Comparison of ENCODE assay signal across 22 mouse cellular contexts in genomic region chr3:62484340-62484739, GRCm38 (mm10). TPM values are rescaled to one million over a fixed set of nuclear protein-coding genes. Genes with fewer than 3 reads are reported as not detected.
DNase-seq lines count a peak whose midpoint lies in the region; ATAC-seq and TF ChIP-seq lines count a peak whose summit lies in the region.
"Had no signal": no experiment of that assay in that cellular context is flagged by ENCODE, and none has a peak within 500 bp of the region (broad histone marks: within the 10 kb centered on the region; RNA-seq: fewer than 3 reads in every experiment).

No protein-coding gene starts in this region.

- H3K27ac ChIP-seq in intestine, embryonic 15.5 days, result no peak overlapping the region
- no peak overlapping the region for H3K27ac ChIP-seq in intestine, embryonic 16.5 days (ENCODE audit: low read length)
- no peak overlapping the region for H3K27ac ChIP-seq in intestine, postnatal 0 days (ENCODE audit: low read depth, low read length)
- H3K27ac ChIP-seq in kidney, adult 2 months (ENCODE audit: insufficient read depth, low read depth, low read length), result no peak overlapping the region

- no peak for DNase-seq in kidney, adult 2 months
- no peak for DNase-seq in adrenal gland, adult 18-20 months (ENCODE audit: low spot score in 2 of 2)
- DNase-seq: adrenal gland, adult 2 months; adrenal gland, adult 8-10 months; adrenal gland, postnatal 10 days; adrenal gland, postnatal 14 days; adrenal gland, postnatal 25 days; adrenal gland, postnatal 36 days; B cell, adult 2 months; cerebellum, adult 11 months; cerebellum, adult 11-12 months; cerebellum, adult 18-20 months; cerebellum, adult 2 months had no signal

- no peak overlapping the region for H3K4me3 ChIP-seq in intestine, embryonic 15.5 days (replicated peaks)
- no peak overlapping the region for H3K4me3 ChIP-seq in intestine, embryonic 16.5 days (ENCODE audit: low read length)
- H3K4me3 ChIP-seq in intestine, postnatal 0 days (ENCODE audit: low read depth, low read length), result no peak overlapping the region
- H3K4me3 ChIP-seq in kidney, adult 2 months (ENCODE audit: insufficient read depth, low read depth, low read length), result no peak overlapping the region

- TF ChIP-seq POLR2A in kidney, adult 2 months (IDR thresholded peaks at IDR 0.05; ENCODE audit: low read depth, low read length), result no peak

- ATAC-seq in intestine, embryonic 15.5 days, result peak; percentile 70
- peak; percentile 82 for ATAC-seq in intestine, embryonic 16.5 days
- ATAC-seq in intestine, postnatal 0 days, result peak; percentile 60
- ATAC-seq in granulocyte monocyte progenitor cell, adult 5-6 weeks (replicated peaks; ENCODE audit: poor library complexity, severe bottlenecking), result no peak
- ATAC-seq: activated CD4-positive, CD25-positive, alpha-beta regulatory T cell, adult 4 months; CD4-positive, CD25-positive, alpha-beta regulatory T cell, adult 4 months; Patski had no signal

- H3K27me3 ChIP-seq in intestine, embryonic 15.5 days (replicated peaks), result no peaks in the 10 kb centered on the region
- H3K27me3 ChIP-seq in intestine, embryonic 16.5 days (replicated peaks; ENCODE audit: control insufficient read depth, insufficient read depth, low read length), result no peaks in the 10 kb centered on the region
- no peaks in the 10 kb centered on the region for H3K27me3 ChIP-seq in intestine, postnatal 0 days (replicated peaks; ENCODE audit: control insufficient read depth, insufficient read depth, low read length)
- H3K27me3 ChIP-seq in kidney, adult 2 months (replicated peaks; ENCODE audit: control insufficient read depth, insufficient read depth, low read length), result no peaks in the 10 kb centered on the region
- H3K27me3 ChIP-seq: CH12.LX, Patski had no signal

- peaks cover 2% of the 10 kb centered on the region for H3K36me3 ChIP-seq in intestine, embryonic 15.5 days
- peaks cover 5% of the 10 kb centered on the region; the same call in 1 of the 2 replicates for H3K36me3 ChIP-seq in intestine, embryonic 16.5 days (ENCODE audit: control insufficient read depth, insufficient read depth, low read length)
- H3K36me3 ChIP-seq in intestine, postnatal 0 days (ENCODE audit: control insufficient read depth, insufficient read depth), result peaks cover 35% of the 10 kb centered on the region
- H3K36me3 ChIP-seq in kidney, adult 2 months (ENCODE audit: control insufficient read depth, insufficient read depth, low read length), result peaks cover 1% of the 10 kb centered on the region

- 83% methylated on average over 2 of the region's 2 CpGs for WGBS in intestine, embryonic 15.5 days
- whole genome bisulfite sequencing in intestine, embryonic 16.5 days, result 77% methylated on average over 2 of the region's 2 CpGs
- WGBS in intestine, postnatal 0 days, result 48% methylated on average over 2 of the region's 2 CpGs
- 96% methylated on average over 2 of the region's 2 CpGs for WGBS in kidney, adult 2 months

- no peak for TF ChIP-seq CTCF in intestine, postnatal 0 days (IDR thresholded peaks at IDR 0.05; ENCODE audit: low read depth)
- no peak for TF ChIP-seq CTCF in kidney, adult 2 months (conservative IDR thresholded peaks at IDR 0.05; ENCODE audit: insufficient read depth, insufficient read length, low read depth, low read length)

- no peak overlapping the region for H3K9ac ChIP-seq in intestine, embryonic 15.5 days
- H3K9ac ChIP-seq in intestine, embryonic 16.5 days (ENCODE audit: low read depth, low read length), result no peak overlapping the region
- H3K9ac ChIP-seq in intestine, postnatal 0 days (ENCODE audit: low read depth, low read length), result no peak overlapping the region

- no peaks in the 10 kb centered on the region for H3K9me3 ChIP-seq in intestine, embryonic 15.5 days
- no peaks in the 10 kb centered on the region for H3K9me3 ChIP-seq in intestine, embryonic 16.5 days (ENCODE audit: control insufficient read depth, low read length)
- H3K9me3 ChIP-seq in intestine, postnatal 0 days (ENCODE audit: control insufficient read depth), result no peaks in the 10 kb centered on the region
- H3K9me3 ChIP-seq: G1E had no signal

- H3K4me2 ChIP-seq in intestine, embryonic 15.5 days (replicated peaks), result no peak overlapping the region
- H3K4me2 ChIP-seq in intestine, embryonic 16.5 days (ENCODE audit: low read depth, low read length), result no peak overlapping the region
- H3K4me2 ChIP-seq in intestine, postnatal 0 days (replicated peaks; ENCODE audit: low read depth), result no peak overlapping the region

- no peaks in the 10 kb centered on the region for H3K4me1 ChIP-seq in intestine, embryonic 15.5 days (replicated peaks)
- no peaks in the 10 kb centered on the region for H3K4me1 ChIP-seq in intestine, embryonic 16.5 days (ENCODE audit: control insufficient read depth, insufficient read depth, low read length)
- H3K4me1 ChIP-seq in intestine, postnatal 0 days (replicated peaks; ENCODE audit: control insufficient read depth, insufficient read depth, low read length), result no peaks in the 10 kb centered on the region
- no peaks in the 10 kb centered on the region for H3K4me1 ChIP-seq in kidney, adult 2 months (ENCODE audit: control insufficient read depth, insufficient read depth, low read length)

RNA-seq across cellular contexts. Expression of gene Dhx36, which starts 22.5 kb away (rescaled TPM):
- polyA plus RNA-seq in intestine, embryonic 15.5 days (2015; fragmentation: Nextera tagmentation; extraction: Ambion mirVana), result 20.6 and 21.7 TPM in 2 replicates
- polyA plus RNA-seq in intestine, embryonic 16.5 days (2015; fragmentation: Nextera tagmentation; extraction: Ambion mirVana), result 8.2 and 10.4 TPM in 2 replicates
- 15.6 and 17.2 TPM in 2 replicates for polyA plus RNA-seq in intestine, postnatal 0 days (2015; fragmentation: Nextera tagmentation; extraction: Ambion mirVana)
- 3.7 and 5.2 TPM in 2 replicates for polyA plus RNA-seq in kidney, adult 2 months (2012; rRNA removed)
- total RNA-seq in granulocyte monocyte progenitor cell, adult 5-6 weeks (2014; fragmentation: Nextera tagmentation), result 36.8 and 44.5 TPM in 2 replicates
- total RNA-seq in granulocyte monocyte progenitor cell, adult 5-6 weeks (2017), result 41.2 and 52.7 TPM in 2 replicates
- total RNA-seq in adrenal gland, adult 18-20 months (2021), result 10 to 100 TPM; 27.2 to 30.3 TPM
